Mouse (Mus musculus): ENCODE data around the gene Pten.

Gene Pten

DNA sequence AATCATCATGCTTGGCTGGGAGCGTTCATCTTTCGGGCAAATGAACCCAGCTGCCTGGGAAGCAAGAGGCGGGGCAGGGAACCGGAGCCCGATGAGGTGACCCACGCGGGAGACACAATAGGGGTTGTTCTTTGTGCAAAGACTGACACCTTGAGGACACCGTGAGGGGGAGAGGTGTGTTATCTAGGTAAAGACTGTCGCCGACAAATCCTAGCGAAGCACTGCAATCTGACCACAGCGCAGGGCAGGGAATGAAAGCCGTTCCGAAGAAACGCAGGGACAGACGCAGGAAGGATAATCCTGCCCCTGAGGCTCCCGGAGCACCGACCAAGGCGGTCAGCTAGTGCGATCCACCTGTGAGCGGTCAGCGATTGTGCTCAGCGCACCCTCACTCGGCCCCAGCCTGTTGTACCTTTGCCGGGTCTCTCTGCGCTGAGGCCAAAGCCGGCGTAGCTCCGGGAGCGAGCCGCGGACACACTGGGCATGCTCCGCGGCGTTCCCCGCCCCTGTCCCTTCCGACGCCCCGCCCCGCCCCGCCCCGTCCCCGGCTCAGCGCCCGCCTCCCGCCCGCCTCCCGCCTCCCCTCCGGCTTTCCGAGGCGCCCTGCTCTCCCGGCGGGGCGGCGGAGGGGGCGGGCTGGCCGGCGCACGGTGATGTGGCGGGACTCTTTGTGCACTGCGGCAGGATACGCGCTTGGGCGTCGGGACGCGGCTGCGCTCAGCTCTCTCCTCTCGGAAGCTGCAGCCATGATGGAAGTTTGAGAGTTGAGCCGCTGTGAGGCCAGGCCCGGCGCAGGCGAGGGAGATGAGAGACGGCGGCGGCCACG, at the start of gene Pten:
Pten (plus strand) TSS at position 598 of the 826 bp plus-strand sequence.
- peak; percentile 89 for DNase-seq (ENCODE audit: low read depth, low spot score)

- DNase-seq (ENCODE audit: low read depth, low spot score): no peak
Measured at GRCm38 (mm10) chr19:32708996-32709395, 48.3 kb upstream of the Pten start.

DNA sequence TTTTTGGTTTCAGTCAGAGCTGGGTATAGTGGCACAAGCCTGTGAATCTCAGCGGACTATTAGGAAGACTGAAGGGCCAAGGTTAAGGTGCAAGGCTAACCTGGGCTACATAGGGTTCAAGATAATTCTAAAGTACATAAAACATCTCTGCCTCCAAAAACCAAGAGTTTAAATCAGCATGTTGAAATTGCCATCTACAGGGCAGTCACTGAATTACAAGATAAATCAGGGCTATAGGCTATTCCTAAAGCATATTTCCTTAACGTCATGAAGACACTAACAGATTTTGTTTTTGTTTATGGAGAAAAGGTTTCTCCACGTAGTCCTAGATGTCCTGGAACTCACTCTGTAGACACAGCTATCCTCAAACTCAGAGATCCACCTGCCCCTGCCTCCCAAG, 47.0 kb upstream of the Pten start:
- DNase-seq (ENCODE audit: low read depth, low spot score): peak; percentile 82

GRCm38 (mm10) chr19:32711761-32712541, 45.3 kb upstream of the Pten start:
- peak; percentile 85 for DNase-seq (ENCODE audit: low read depth, low spot score)

GRCm38 (mm10) chr19:32712588-32713042, 44.7 kb upstream of the Pten start:
- DNase-seq (ENCODE audit: low read depth, low spot score): peak; percentile 89

- no peak for DNase-seq (ENCODE audit: low read depth, low spot score)
Measured at GRCm38 (mm10) chr19:32713471-32713870, 43.8 kb upstream of the Pten start.

GRCm38 (mm10) chr19:32715201-32715600, 42.1 kb upstream of the Pten start:
- peak; percentile 94 for DNase-seq (ENCODE audit: low read depth, low spot score)

DNA sequence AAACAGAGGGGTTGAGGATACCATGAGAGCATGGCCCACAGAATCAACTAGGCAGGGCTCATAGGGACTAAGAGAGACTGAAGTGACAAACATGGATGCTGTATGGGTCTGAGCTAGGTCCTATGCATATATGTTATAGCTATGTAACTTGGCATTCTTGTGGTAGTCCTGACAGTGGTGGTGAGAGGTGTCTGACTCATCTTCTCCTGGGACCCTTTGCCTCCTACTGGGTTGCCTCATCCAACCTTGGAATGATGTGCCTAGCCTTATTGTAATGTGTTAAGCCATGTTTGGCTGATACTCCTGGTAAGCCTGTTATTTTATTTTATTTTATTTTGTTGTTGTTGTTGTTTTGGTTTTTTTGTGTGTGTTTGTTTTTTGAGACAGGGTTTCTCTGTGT, 41.6 kb upstream of the Pten start:
- peak; percentile 90 for DNase-seq (ENCODE audit: low read depth, low spot score)

GRCm38 (mm10) chr19:32717590-32717989, 39.7 kb upstream of the Pten start:
- peak; percentile 56 for DNase-seq (ENCODE audit: low read depth, low spot score)

GRCm38 (mm10) chr19:32720319-32720718, 37.0 kb upstream of the Pten start:
- DNase-seq (ENCODE audit: low read depth, low spot score): no peak

DNA sequence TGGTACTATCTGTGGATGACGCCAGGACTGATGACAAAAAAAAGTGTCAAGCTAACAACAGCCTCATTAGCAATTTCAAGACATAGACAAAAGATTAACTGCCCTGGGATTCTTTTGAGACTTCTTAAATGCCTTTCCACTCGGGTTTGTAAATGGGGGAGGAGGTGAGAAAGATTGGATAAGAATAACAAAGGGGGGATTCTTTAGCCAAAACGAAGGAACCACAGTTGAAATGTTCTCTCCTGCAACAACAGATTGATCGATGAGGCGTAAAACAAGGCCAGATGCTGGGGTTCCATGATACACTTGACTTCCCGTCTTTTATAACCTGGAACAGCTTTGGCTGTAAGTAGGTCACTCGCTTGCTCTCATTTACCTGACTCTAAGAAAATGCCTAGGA, 33.5 kb upstream of the Pten start:
- no peak for DNase-seq (ENCODE audit: low read depth, low spot score)

DNA sequence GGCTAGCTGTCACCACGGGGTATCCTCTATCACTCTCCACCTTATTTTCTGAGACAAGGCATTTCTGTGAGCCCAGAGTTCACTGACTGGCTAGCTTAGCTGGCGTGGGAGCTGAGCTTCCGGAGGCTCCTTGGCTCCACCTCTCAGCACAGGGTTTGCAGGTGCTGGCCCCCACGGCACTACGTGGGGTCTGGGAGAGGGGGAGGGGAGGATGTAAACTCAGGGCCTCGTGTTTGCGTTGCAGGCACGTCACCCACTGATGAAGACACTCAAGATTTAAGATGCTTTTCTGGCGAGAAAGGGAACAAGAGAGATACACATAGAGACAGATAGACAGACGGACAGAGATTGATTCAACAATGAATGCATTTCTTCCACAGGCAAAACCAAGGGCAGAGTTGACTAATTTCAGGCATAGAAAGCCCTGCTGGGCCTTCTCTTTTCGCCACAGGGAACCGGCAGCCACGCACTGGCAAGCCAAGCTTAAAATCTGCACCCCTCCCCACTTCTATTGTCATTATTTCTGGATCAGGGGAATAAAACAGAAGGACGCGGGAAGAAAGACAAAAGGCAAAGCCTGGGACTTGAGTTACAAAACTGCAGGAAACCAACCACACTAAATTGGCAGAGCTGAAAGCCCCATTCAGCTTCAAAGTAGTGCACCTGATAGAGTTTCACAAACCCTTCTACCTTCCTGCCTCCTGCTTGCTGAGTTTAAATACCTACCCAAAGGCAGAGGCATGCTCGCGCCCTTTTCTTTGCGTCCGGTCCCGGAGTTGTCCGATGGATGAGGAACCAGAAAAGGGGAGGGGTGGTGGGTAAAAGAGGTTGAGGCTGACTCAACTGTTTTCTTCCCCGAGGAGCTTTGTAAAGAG, 30.6 kb upstream of the Pten start:
- no peak for DNase-seq (ENCODE audit: low read depth, low spot score)

GRCm38 (mm10) chr19:32729785-32730184, 27.5 kb upstream of the Pten start:
- DNase-seq (ENCODE audit: low read depth, low spot score): no peak

DNA sequence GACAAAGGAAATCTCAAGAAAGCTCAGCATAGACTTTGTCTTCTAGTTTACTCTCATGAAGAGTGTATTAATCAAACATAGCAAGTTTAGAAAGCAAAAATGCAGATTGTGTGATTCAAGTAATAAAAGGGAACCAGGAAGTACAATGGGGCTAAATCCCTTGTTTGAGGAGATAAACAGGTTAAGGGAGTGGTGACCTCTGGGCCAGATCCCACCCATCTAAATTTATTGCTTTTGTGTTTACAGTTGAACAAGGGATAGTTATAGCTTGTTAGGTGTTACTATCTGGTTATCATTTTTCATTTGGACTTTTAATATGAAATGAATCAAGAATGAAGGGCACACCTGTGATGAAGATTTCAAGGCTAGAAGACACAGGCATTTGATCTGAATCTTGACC, 24.4 kb upstream of the Pten start:
- no peak for DNase-seq (ENCODE audit: low read depth, low spot score)

DNA sequence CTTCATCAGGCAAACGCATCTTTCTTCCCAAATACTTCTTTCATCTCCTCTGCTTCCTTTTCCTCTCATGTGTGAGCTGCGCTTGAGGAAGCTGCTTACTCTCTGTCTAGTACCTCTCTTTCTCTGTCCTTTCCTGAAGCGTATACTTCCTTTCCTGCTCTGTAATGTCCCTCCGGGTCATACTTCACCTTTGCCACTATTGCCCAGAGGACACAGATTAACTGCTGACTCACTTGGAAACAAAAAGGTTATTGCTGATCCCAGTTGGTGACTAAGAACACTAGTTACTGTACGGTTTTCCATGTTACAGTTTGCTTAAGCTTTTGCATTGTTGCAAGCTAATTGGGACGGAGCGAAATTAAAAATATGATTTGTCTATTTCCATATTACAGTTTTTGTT, 19.5 kb upstream of the Pten start:
- peak; percentile 61 for DNase-seq (ENCODE audit: low read depth, low spot score)

DNA sequence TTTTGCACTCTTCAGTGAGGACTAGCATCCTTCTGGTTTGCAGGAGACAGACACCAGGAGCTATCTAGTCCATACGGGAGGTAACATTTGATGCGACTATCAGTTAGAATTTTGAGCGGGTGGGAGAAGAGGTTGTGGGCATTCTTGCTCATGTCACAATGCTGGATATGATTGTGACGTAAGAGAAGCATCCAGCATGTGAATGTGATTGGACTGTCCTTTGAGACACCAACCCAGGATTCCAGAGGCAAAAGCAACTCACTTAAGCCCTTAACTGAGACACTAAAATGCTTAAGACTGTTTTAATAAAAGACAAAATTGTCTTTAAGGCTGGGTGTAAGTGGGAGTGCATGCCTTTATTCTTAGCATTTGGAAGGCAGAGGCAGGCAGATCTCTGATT, 17.6 kb upstream of the Pten start, which contains the start of gene Atad1:
Atad1 (minus strand) TSS at position 101 of the 400 bp plus-strand sequence.
- DNase-seq (ENCODE audit: low read depth, low spot score): no peak

GRCm38 (mm10) chr19:32740641-32741345, 16.5 kb upstream of the Pten start:
- no peak for DNase-seq (ENCODE audit: low read depth, low spot score)

DNA sequence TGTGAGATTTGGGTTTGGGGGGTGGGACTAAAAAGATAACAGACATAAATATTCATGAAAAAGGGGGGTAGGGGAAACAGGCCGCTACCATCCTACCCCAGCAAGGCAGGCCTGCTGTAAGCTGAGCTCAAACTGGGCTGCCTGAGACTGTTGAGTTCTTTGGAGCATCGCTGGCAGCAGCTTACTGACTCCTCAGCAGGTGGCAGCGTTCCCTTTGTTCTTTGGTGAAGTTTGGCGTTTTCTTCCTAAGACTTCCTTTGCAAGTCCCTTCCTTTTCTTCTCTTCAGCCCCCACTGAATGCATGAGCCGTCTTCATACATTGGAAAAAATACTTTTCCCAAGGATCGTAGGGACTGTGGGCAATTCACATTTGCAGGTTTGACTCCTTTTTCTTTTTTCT, 7.9 kb upstream of the Pten start:
- peak; percentile 75 for DNase-seq (ENCODE audit: low read depth, low spot score)

DNA sequence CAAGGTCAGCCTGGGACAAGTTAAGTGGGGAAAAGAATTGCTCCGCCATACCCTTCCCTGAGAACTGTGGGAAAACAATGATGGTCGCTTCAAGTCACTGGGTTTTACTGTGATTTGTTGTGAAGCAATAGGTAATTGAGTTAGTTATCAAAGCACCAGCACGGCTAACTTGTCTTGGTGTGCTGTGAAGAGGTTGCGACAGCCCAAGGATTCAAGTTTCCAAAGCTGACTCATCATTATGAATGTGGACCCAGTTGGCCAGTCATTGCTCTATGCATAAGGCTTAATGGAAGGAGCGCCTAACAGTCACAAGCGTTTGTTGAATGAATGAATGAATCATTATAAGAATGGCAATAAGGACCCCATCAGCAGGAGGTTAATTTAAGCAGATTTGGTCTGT, 4.9 kb upstream of the Pten start:
- DNase-seq (ENCODE audit: low read depth, low spot score): peak; percentile 60

DNA sequence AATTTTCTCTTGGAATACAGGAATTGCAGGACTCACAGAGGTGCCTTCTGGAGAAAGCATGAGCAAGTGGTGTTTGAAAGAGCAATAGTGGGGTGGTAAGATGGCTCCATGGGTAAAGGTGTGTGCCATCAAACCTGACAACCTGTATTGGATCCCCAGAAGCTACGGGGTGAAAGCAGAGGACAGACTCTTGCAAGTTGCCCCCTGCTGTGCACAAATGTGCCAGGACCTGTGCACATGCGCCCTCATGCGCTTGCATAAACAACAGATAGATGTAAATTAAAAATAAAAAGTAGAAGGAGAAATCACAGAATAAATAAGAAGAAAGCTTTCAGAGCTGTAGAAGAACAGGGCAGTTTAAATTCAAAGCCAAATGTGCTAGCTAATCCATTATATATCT, 3.9 kb upstream of the Pten start:
- no peak for DNase-seq (ENCODE audit: low read depth, low spot score)
